Mouse (Mus musculus): ENCODE measurements at regions not wholly inside any gene's neighbourhood (a gene's known extent, or its start where the extent isn't known, plus 50 kb on each side); places are given as distances from the start of the nearest gene placed in this dataset.
A peak's percentile ranks its signal among the peaks of the same experiment; 100 is the strongest.

DNA sequence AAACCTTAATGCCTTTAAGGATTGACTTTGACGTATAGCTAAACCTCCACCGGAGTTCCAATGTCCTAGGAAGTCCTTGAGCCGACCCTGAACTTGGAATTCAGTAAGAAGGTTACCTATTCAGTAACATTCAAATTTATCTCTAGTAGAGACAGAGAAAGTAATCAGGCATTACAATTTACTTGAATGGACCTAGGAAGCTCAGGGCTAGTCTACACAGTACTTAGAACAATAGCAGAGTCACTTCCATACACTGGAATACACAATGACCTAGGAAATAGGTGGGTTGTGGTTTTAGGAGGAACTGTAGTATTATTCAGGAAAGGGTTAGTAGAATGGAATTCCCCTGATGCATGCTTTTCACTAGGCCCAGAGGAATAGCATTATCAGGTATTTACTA is 179.2 kb upstream of the Tas2r134 start:
- no peak for DNase-seq (ENCODE audit: low read depth, low spot score)

DNA sequence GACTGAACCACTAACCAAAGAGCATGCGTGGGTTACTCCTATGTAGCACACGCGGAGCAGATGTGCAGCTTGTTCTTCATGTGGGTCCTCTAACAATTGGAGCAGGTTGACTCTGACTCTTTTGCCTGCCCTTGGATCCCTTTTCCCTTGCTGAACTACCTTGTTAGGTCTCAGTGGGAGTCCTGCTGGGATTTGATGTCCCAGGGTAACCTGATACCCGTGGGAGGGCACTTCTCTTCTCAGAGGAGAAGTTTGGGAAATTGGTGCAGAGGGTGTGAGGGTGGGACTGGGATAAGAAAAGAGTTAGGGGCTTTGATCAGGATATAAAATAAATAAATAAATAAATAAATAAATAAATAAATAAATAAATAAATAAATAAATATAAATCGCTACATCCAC is 179.7 kb upstream of the Tas2r134 start:
- DNase-seq (ENCODE audit: low read depth, low spot score), result no peak

DNA sequence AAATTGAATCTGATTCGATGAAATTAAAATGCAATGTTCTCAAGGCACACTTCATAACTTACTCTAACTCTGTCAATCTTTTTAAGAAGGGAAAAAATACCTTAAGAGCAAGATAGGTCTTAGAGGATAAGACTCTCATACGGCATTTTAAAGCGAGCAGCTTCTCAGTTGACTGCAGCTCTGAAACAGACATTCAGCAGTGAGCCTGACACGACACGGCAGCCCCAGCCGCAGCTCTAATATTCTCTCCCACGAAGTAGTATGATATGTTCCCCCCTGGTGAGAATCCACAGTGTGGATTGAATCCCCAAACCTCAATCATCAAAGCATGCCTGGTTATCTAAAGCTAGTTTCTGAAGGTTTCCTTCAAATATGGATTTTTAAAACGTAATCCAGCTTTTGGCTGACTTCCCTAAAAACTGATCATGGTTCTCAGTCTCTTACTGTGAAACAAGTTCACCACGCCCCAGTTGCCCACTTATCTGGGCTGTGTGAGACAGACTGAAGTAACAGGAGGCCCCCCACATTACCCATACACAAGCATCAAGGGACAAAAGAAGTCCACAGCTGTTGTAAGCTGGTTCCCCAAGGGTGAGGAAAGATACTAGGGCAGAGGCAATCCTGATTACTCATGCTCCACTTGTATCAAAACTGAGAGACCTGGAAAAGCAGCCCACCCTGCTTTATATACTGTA is 182.8 kb upstream of the Tas2r134 start:
- DNase-seq (ENCODE audit: low read depth, low spot score), result no peak

DNA sequence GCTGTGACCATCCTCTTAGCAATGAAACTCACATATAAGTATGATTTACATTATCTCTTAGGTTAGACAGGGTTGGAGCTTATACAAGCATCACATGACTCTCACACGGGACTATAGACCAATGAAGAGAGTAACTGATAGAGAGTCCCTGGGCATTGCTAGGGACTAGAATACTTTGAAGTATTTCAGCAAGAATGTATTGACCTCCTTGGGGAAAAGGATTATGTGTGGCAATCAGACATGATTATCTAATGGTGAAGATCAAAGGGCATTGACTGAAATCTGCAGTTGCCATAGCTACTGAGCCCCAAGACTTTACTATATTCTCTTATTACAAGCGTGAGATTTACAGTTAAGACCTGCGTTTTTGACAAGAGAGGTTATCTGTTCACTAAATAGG is 183.4 kb upstream of the Tas2r134 start:
- no peak for DNase-seq (ENCODE audit: low read depth, low spot score)

DNA sequence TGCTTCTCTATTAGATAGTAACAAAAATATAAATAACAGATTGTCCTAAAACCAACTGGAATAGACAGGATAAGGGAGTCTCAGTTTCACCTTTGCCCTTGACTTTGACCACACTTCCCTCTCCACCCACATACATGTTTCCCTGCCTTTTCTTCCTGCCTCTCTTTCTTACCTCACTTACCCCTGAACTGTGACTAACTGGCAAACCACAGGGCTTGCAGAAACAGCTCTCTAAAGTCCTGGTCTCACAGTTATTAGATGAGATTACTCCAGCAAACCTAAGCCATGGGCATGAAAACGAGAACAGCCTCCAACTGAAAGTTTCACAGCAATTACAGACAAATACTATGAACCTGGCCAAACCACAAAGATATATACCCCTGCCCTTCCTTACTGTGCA is 188.3 kb upstream of the Tas2r134 start:
- DNase-seq (ENCODE audit: low read depth, low spot score), result no peak

DNA sequence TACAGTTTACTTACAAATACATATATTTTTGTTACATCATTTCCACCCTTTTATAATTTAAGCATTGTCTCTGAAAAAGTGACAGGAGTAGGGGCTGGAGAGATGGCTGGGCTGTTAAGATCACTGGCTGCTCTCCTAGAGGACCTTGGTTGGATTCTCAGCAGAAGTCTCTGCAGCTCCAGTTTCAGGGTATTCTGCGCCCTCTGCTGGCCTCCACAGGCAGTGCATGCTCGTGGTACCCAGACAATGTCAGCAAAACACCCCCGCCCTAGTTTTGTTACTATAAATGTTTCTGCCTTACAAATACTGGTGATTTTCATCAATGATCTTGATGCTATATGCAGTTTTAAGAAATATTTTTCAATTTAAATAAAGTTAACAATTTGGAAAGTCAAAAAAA is 190.7 kb upstream of the Tas2r134 start:
- DNase-seq (ENCODE audit: low read depth, low spot score), result peak; percentile 31

DNA sequence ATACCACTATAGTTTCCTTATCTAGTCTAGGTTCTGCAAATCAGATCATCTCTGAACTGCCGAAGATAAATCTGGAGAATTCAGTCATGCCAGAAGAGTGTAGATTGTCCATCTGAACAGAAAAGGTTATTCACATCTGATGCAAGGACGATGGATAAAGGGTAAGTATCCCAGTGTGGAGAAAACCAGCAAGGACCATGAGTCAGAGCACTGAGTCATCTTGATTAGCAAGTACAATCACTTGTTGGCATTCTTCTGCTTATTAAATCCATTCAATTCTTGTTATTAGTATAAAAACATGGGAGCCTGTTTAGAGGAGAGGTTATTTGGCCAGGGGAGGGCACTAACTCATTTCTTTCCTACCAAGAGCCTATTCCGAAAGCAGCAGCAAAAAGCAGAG is 195.7 kb upstream of the Tas2r134 start:
- no peak for DNase-seq (ENCODE audit: low read depth, low spot score)

DNA sequence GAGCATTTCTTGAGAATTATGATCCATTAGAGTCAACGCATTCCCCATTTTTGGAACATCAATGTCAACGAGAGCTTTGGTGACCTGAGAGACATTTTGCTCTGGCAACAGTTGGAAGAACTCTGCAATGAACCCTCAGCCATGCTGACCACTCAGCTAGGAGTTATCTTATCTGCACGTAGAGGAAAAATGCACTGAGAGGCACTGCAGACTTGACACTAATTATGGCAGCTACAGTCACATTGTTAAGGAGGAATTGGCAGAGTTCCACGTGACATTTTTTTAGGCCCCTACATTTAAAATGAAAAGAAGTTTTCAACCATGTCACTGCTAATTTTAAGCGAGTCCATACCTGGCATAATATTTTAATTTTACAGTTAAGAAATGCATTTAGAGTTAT is 197.6 kb upstream of the Tas2r134 start:
- DNase-seq (ENCODE audit: low read depth, low spot score), result no peak

DNA sequence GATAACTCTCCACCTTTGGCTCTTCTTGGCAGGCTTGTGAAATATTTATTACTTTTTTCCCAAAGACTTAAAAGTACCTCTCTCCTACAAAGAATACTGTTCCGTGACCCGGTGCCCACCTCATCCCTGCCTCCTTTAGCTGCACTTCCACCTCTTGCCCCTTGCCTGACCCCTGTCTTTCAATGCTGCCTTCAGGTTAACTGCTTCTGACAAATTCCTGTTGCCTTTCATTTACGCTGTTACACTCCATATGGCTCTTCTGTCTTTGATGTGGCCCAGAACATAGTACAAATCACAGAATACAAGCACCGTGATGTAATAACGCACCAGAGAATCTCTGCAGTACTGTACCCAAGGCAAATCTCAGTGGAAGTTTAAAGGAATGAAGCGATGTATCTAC is 204.9 kb upstream of the Tas2r134 start:
- DNase-seq (ENCODE audit: low read depth, low spot score), result no peak

DNA sequence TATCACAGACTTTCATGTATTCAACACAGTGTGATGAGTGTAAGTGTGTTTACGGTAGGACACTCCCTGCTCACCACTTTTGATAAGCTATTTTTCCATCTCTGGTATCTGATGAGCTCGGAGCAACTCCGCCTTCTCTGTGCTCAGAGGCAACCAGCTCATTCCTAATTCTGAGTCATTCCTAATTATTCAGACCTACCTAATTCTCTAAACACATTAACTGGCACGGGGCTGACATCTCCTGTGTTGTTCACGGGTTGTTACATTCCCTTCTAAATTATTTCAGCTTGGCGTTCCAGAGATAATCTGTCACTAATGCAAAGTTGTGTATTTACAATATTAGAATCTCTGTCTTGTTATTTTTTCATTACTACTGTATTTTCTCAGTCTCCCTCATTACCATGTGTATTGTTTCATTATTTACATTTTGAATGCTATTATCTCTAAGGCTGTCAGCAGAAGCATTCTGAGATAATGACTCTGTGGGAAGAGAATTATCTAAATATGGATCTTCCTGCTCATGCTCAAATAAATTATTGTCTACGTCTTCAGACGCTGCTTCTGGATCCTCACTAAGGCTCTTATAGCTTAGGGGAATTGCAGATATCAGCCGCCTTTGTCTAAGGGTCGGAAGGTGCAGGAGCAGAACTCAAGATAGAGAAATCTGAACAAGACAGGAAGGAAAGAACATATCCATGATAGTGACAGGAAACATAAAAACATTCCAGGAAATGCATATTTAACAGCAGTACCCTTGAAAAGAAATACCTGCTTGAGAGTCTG is 209.2 kb upstream of the Tas2r134 start:
- no peak for DNase-seq (ENCODE audit: low read depth, low spot score)

DNA sequence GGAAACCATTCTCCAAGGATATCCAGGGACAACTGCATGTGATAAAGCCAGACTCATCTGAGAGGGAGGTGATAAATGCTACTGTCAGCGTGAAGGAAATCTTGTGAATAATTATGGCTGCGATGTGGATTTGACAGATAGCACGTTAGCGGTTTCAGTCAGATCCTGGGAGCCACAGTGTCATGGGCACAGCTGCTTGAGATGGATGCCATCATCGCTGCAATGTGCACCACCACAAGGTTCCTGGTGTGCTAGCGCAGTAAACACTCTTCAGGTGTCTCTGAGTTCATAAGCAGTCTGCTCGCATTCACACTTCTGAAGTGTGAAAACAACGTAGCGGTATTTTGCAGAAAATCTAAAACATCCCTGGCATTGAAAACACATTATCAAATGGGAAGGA is 238.9 kb upstream of the Tas2r134 start:
- DNase-seq (ENCODE audit: low read depth, low spot score), result no peak

DNA sequence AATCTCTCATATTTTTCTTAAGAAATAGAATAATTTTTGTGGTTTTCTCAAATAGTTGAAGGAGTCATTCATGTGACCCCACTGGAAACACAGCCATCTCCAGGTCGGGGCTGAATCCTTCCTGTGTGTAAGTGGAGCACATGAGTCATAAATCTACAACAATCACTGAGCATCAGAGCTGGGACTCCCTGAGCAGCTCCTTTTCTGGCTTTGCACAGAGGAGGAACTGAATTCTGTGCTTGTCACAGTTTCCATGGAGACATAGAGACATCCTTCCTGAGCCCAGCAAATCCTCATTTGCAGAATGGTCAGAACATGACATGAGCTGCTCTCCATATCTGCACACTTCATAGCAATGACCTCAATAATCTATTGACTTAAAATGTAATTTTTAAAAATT is 238.2 kb upstream of the Rnd3 start:
- DNase-seq (ENCODE audit: low read depth, low spot score), result no peak

DNA sequence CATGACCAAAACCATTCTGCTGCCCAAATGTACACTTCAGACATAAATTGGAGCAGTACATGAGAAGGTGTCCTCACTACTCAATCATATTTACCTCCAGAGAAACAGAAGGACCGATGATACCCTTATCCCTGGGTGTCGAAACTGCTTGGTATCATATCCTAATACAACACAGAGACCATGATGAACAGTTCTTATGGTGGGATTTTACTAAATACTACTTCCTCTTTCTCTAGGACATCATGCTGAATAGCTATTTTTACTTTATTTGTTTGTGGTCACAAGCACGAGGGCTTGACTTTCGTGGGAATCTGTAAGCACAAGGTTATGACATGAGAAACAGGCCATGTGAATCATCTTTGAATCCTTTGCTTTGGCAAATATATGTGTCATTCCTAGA is 227.7 kb upstream of the Rnd3 start:
- DNase-seq (ENCODE audit: low read depth, low spot score), result no peak

DNA sequence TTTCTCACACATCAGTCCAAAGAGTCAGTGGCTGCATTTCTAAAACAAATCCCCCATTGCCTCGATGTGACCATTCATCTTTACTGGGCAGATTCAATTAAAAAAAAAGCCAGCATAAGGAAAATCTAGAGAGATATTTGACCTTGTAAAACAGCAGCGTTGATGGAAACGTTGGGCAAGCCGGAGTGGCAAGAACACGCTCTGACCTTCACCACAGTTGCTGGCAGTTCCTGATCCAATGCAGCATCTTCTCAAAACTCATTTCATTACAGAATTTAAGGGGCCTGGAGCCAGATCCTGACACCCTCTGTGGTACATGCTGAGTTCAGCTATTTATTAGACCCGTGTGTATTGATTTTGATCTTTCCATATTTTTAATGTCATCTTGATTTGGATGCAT is 225.7 kb upstream of the Rnd3 start:
- no peak for DNase-seq (ENCODE audit: low read depth, low spot score)

DNA sequence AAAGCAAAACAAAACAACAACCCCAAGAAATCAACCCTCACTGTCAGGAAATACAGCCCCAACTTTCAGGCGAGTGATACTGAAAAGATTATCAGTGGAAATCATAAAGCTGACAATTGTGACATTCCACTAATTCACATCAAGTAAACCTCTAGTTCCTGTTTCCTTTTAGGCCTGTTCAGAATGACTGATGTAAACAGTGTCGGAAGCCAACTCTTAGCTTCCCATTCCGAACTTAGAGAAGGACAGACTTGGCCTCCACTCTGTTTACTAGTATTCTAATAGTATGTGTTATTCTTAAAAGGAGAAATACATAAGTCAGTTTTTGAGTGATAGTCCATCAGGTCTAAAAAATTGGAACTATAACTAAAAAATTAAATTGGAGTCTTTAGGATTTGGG is 223.9 kb upstream of the Rnd3 start:
- DNase-seq (ENCODE audit: low read depth, low spot score), result no peak

DNA sequence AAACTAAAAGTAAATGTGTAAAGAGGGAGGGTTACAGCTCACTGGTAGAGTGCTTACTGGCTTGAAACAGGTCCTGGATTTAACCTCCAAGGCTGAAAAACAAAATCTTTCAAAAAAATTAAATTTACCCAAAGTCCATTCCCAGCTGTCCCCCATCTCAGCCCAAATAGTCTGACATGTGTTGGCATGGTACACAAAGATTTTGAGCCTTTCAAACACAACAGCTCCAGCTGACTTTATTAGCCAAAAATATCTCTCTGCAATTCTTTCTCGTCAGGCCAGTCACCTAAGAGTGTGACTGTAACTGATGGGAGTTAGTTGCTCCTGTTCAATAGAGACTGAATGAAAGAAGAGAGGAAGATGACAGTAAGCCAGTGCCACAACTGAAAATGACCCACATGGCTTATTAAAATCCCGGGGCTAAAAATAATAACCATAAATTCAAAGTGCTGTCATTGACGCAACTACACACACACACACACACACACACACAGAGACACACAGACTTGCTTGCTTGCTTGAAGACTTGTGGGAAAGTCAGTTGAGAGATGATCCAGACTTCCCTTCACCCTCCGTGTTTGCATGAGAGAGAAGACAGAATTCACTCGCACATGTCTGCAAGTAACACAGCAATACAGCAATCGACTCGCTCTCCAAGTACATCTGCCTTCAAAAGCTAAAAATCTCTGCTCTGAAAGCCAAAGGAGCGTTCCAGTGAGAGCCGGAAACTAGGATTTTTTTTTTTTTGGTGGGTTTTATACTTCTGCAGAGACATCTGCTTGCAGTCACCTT is 214.1 kb upstream of the Rnd3 start:
- no peak for DNase-seq (ENCODE audit: low read depth, low spot score)

DNA sequence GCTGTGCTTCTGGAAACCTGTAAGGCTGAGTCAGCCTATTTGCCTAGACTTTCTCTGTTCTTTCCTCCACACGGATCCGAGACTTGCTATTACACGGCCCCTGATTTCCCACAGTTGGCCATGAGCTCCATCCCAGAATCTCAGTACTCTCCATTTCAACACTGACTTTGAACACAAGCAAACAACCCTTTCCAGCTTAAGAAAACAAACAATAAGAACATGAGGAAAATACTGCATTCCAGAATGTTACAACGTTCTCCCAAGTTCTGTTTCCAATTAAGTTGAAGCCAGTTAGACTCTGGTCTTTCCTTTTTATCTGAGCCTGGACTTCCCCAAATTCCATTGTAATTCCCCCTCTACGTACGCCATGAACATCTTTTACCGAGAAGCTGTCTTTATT is 206.4 kb upstream of the Rnd3 start:
- DNase-seq (ENCODE audit: low read depth, low spot score), result no peak

DNA sequence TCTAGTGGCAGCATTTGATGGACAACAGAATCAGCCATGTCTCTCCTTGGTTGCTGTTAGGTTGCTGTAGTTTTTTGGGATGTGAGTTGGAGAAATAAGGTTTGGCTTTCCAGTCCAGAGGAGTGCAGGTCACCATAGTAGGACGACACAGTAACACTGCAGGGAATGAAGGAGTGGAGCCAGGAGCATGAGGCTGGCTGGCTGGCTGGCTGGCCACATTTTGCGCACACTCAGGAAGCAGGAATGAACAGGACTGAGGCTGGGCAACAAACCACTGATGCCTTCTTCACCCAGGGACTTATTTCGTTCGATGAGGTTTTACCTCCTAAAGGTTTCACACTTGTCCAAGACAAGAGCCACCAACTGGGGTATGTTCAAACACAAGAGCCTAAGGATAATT is 205.9 kb upstream of the Rnd3 start:
- DNase-seq (ENCODE audit: low read depth, low spot score), result no peak

DNA sequence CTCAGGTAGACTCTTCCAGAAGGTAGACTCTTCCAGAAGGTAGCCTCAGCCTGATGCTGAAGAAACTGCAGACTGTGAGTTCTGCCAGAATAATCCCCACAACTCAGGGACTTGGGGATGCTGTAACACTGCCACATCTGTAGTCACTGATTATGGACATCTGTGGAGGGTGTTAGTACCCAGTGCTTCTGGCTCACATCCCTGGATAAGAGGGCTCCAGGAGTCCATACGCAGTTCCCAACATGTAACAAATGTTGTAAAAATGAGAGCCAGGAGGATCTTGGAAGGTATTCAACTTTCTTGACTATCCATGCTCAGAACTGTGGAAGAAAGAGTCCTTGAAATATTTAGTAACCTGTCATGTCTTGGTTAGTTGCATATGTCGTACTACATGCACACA is 200.7 kb upstream of the Rnd3 start:
- DNase-seq (ENCODE audit: low read depth, low spot score), result no peak

DNA sequence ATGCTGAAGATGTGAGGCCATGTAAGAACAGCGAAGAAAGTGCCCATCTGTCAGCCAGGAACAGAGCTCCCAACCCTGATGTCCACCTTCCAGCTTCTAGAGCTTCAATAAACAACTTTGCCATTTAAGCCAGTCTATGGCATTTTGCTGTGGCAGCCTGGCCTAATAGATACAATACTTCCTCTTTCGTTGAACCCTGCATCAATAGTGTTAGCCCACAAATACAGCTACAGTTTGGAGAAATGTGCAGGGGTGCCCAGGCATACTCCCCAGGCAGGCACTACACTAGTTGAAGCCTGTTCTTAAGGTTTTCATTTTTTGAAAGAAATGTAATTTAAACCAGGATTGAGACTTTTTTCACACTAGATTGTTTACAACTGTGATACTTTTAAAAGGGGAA is 199.9 kb upstream of the Rnd3 start:
- DNase-seq (ENCODE audit: low read depth, low spot score), result no peak

DNA sequence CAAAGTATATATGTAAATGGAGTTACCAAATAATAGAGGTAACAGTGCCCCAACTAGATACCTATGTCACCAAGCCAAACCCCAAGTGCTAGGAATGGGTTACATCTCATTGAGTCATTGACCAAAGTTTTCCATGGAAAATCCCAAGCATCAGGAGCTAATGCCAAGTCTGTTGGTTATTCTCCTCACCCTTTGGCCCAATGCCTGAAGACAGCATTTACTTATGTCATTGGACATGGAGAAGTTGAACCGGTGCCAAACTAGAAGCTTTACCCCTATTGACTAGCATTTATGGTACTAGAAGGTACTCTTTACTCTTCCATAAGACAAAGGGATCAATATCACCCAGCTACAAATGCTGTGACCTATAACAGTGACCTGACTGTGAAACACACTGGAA is 198.2 kb upstream of the Rnd3 start:
- no peak for DNase-seq (ENCODE audit: low read depth, low spot score)

DNA sequence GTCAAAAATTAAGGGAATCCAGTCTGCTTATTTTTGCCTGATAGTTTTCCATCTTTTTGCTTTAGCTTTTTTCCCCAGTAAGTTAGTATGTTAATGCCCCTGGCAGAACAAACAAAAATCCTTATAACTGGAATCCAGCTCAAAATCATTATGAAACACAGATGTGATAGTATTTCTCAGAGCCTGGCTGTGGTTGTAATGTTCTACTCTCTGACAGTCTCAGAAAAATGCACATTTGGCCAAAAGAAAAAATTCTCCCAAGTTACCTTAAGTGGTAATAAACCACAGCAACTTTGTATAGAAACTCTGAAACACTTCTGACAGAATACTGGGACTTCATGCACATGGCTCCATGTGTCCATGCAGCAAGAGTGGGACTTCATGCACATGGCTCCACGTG is 193.5 kb upstream of the Rnd3 start:
- no peak for DNase-seq (ENCODE audit: low read depth, low spot score)

DNA sequence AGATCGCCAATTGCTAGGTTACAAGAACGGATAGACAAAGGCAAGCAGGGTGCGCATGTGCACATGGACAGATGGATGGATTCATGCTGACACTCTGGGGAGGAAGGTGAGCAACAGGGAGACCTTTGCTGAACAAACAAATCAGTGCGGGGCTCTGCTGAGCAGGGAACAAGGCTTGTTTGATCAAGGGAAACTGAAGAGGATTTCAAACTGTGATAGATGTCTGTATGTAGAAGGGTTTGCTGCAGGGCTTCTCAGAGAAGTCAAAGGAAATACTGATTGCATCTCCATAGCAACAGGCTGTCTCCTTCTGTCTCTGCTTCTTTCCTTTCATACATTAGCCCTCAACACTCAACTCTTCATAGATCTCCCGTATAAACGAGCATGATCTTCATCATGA is 185.5 kb upstream of the Rnd3 start:
- no peak for DNase-seq (ENCODE audit: low read depth, low spot score)
